Mouse (Mus musculus): ENCODE results near the gene Nmnat1.

DNA sequence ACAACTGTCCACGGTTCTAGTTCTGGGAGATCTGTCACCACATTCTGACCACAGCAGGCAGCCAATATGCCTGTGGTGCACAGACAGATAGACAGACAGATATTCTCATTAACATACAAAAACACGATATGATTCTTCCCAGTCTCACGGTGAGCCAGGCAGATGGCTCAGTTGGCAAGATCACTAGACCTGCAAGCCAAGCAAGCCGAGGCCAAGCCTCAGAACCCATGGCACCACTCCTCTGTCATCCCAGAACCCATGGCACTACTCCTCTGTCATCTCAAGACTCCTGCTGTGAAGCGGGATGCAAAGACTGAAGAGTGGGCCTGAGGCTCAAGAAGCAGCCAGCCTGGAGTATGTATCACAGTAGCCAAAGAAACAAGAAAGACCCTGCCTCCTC, 55.4 kb downstream of the Nmnat1 start:
- TF ChIP-seq MYOD1 (IDR thresholded peaks at IDR 0.05; ENCODE audit: control insufficient read depth, insufficient read length, low read depth) (no peak), CTCF (IDR thresholded peaks at IDR 0.05; ENCODE audit: control insufficient read depth, insufficient read depth, insufficient read length) (no peak), MAX (IDR thresholded peaks at IDR 0.05) (no peak), MYOG (IDR thresholded peaks at IDR 0.05; ENCODE audit: control insufficient read depth, extremely low read depth, insufficient read length) (no peak), CEBPB (IDR thresholded peaks at IDR 0.05; ENCODE audit: low read depth) (no peak)
